Mouse (Mus musculus): Measurements from ENCODE around the gene Slbp.

Slbp gene

GRCm38 (mm10) chr5:33628820-33629300, 23.5 kb downstream of the Slbp start:
- DNase-seq, result peak; percentile 49

GRCm38 (mm10) chr5:33627968-33628367, 24.4 kb downstream of the Slbp start:
- no peak for DNase-seq

GRCm38 (mm10) chr5:33623766-33624165, 28.6 kb downstream of the Slbp start:
- DNase-seq, result no peak

GRCm38 (mm10) chr5:33622671-33623070, 29.7 kb downstream of the Slbp start:
- DNase-seq, result no peak

GRCm38 (mm10) chr5:33614391-33614790, 38.0 kb downstream of the Slbp start:
- no peak for DNase-seq

- DNase-seq, result no peak
Measured at GRCm38 (mm10) chr5:33611795-33612194, 40.6 kb downstream of the Slbp start.

- no peak for DNase-seq
Measured at GRCm38 (mm10) chr5:33609226-33609625, 43.1 kb downstream of the Slbp start.

- no peak for DNase-seq
Measured at GRCm38 (mm10) chr5:33607434-33607833, 44.9 kb downstream of the Slbp start.

GRCm38 (mm10) chr5:33606631-33607030, 45.7 kb downstream of the Slbp start:
- no peak for DNase-seq

- DNase-seq, result no peak
Measured at GRCm38 (mm10) chr5:33605314-33605713, 47.1 kb downstream of the Slbp start.

GRCm38 (mm10) chr5:33593620-33594019, 58.8 kb downstream of the Slbp start:
- no peak for DNase-seq

- DNase-seq, result peak; percentile 81
Measured at GRCm38 (mm10) chr5:33589221-33589888, 63.0 kb downstream of the Slbp start.

GRCm38 (mm10) chr5:33588066-33588465, 64.3 kb downstream of the Slbp start:
- peak; percentile 13 for DNase-seq

GRCm38 (mm10) chr5:33587498-33588058, 64.8 kb downstream of the Slbp start:
- DNase-seq, result no peak

All from right cerebral cortex, postnatal 4 days (tissue).